Mouse (Mus musculus) forebrain, embryonic 16.5 days (tissue): Measurements from ENCODE around the gene Gins2. TPM values are rescaled to one million over a fixed set of nuclear protein-coding genes. Genes with fewer than 3 reads are reported as not detected.

Experiments
- ATAC-seq: fragments of 200-750 bp; cut with Nextera tagmentation; 2 replicates; pipeline ENCODE4 v1.8.0; 2017; ENCODE audit warnings: mild to moderate bottlenecking, moderate library complexity
- H3K27ac ChIP-seq: fragments of 300-500 bp; sonication (generic); 2 replicates; pipeline ENCODE4 v1.5.1; 2014; ENCODE audit warnings: low read length, control low read depth
- H3K27me3 ChIP-seq: fragments of 300-500 bp; sonication (generic); replicated peaks from 2 replicates; pipeline ENCODE4 v1.6.1; 2014; ENCODE audit warnings: low read length; ENCODE audit not compliant: control insufficient read depth, insufficient read depth
- H3K36me3 ChIP-seq: fragments of 300-500 bp; sonication (generic); 2 replicates; pipeline ENCODE4 v1.6.1; 2014; ENCODE audit not compliant: control insufficient read depth, insufficient read depth
- H3K4me1 ChIP-seq: fragments of 300-500 bp; sonication (generic); replicated peaks from 2 replicates; pipeline ENCODE4 v1.6.1; 2014; ENCODE audit warnings: low read length; ENCODE audit not compliant: control insufficient read depth, insufficient read depth
- H3K4me2 ChIP-seq: fragments of 300-500 bp; sonication (generic); 2 replicates; pipeline ENCODE4 v1.6.1; 2014; ENCODE audit warnings: mild to moderate bottlenecking, low read length, control low read depth
- H3K4me3 ChIP-seq: fragments of 300-500 bp; sonication (generic); replicated peaks from 2 replicates; pipeline ENCODE4 v1.5.1; 2014; ENCODE audit warnings: mild to moderate bottlenecking, low read length, control low read depth
- H3K9ac ChIP-seq: fragments of 300-500 bp; sonication (generic); replicated peaks from 2 replicates; pipeline ENCODE4 v1.6.1; 2014; ENCODE audit warnings: low read depth, low read length, control low read depth
- H3K9me3 ChIP-seq: fragments of 300-500 bp; sonication (generic); 2 replicates; pipeline ENCODE4 v1.6.1; 2016; ENCODE audit warnings: low read length; ENCODE audit not compliant: control insufficient read depth
- WGBS: fragments of 180-500 bp; shearing (Covaris S2); extraction: QIAGEN DNeasy Blood & Tissue Kit; methylation state at CpG from one replicate; pipeline ENCODE4 v1.1.7; 2014; 5-methylcytosine and 5-hydroxymethylcytosine counted together
- polyA plus RNA-seq: library from polyadenylated mRNA; unstranded; fragments of >200 nt; fragmentation: Nextera tagmentation; extraction: Ambion mirVana; gene quantifications from 2 replicates; pipeline ENCODE4 v1.2.1, GENCODE M21; 2015

The Gins2 gene
- polyA plus RNA-seq, 1 experiment from 2014 or later: 23.1 TPM

- H3K9ac ChIP-seq: peak overlapping the region; percentile 95
- H3K4me2 ChIP-seq: peak overlapping the region; percentile 99
- H3K27me3 ChIP-seq: no peaks in the 10 kb centered on the region
- peaks cover 82% of the 10 kb centered on the region for H3K4me1 ChIP-seq
- no peaks in the 10 kb centered on the region for H3K36me3 ChIP-seq
- peak overlapping the region; percentile 100 for H3K27ac ChIP-seq
- ATAC-seq: 0 out of 2 replicates have a peak, but pooled peaks have one; percentile 13
- no peaks in the 10 kb centered on the region for H3K9me3 ChIP-seq
- peak overlapping the region; percentile 64 for H3K4me3 ChIP-seq
- 0% methylated on average over 74 of the region's 79 CpGs for WGBS
Measured at GRCm38 (mm10) chr8:120537207-120537817, 51.8 kb downstream of the Gins2 start.

- H3K4me1 ChIP-seq: peaks cover 85% of the 10 kb centered on the region
- H3K27ac ChIP-seq: peak overlapping the region; percentile 100
- WGBS: under 1% methylated on average over 61 of the region's 61 CpGs
- no peaks in the 10 kb centered on the region for H3K9me3 ChIP-seq
- H3K9ac ChIP-seq: peak overlapping the region; percentile 95
- H3K4me3 ChIP-seq: peak overlapping the region; percentile 64
- H3K4me2 ChIP-seq: peak overlapping the region; percentile 99
- peak; percentile 17 for ATAC-seq
- H3K27me3 ChIP-seq: no peaks in the 10 kb centered on the region
- H3K36me3 ChIP-seq: no peaks in the 10 kb centered on the region
Measured at GRCm38 (mm10) chr8:120536306-120537206, 52.5 kb downstream of the Gins2 start.

- Histone ChIP-seq H3K4me2 (peak overlapping the region; percentile 99), H3K9ac (peak overlapping the region; percentile 95), H3K27ac (peak overlapping the region; percentile 100), H3K9me3 (no peaks in the 10 kb centered on the region), H3K4me3 (peak overlapping the region; percentile 64), H3K4me1 (peaks cover 87% of the 10 kb centered on the region), H3K27me3 (no peaks in the 10 kb centered on the region), H3K36me3 (no peaks in the 10 kb centered on the region)
- ATAC-seq: peak; percentile 6
- WGBS: under 1% methylated on average over 74 of the region's 79 CpGs
Measured at GRCm38 (mm10) chr8:120535452-120536305, 53.4 kb downstream of the Gins2 start.

- Histone ChIP-seq H3K4me2 (peak overlapping the region; percentile 99), H3K9me3 (no peaks in the 10 kb centered on the region), H3K9ac (peak overlapping the region; percentile 32; the same call in 1 of the 2 replicates), H3K4me1 (peaks cover 78% of the 10 kb centered on the region), H3K36me3 (no peaks in the 10 kb centered on the region), H3K27ac (peak overlapping the region; percentile 100), H3K4me3 (no peak overlapping the region; the same call in 1 of the 2 replicates), H3K27me3 (no peaks in the 10 kb centered on the region)
- WGBS: 7% methylated on average over 14 of the region's 14 CpGs
- ATAC-seq: peak; percentile 41
Measured at GRCm38 (mm10) chr8:120534504-120535368, 54.4 kb downstream of the Gins2 start.

- peak overlapping the region; percentile 100 for H3K27ac ChIP-seq
- no peak overlapping the region for H3K4me3 ChIP-seq
- no peak overlapping the region; the same call in 1 of the 2 replicates for H3K4me2 ChIP-seq
- peaks cover 74% of the 10 kb centered on the region for H3K4me1 ChIP-seq
- WGBS: 49% methylated on average over 8 of the region's 8 CpGs
- H3K36me3 ChIP-seq: no peaks in the 10 kb centered on the region
- no peaks in the 10 kb centered on the region for H3K9me3 ChIP-seq
- no peak overlapping the region for H3K9ac ChIP-seq
- no peaks in the 10 kb centered on the region for H3K27me3 ChIP-seq
- no peak for ATAC-seq
Measured at GRCm38 (mm10) chr8:120534080-120534479, 55.0 kb downstream of the Gins2 start.

GRCm38 (mm10) chr8:120533380-120533779, 55.7 kb downstream of the Gins2 start:
- no peak for ATAC-seq
- 9% methylated on average over 3 of the region's 3 CpGs for WGBS
- Histone ChIP-seq H3K4me1 (peaks cover 73% of the 10 kb centered on the region), H3K4me3 (no peak overlapping the region), H3K9ac (peak overlapping the region; percentile 35), H3K9me3 (no peaks in the 10 kb centered on the region), H3K4me2 (peak overlapping the region; percentile 41), H3K27ac (peak overlapping the region; percentile 100), H3K27me3 (no peaks in the 10 kb centered on the region), H3K36me3 (no peaks in the 10 kb centered on the region)

GRCm38 (mm10) chr8:120532517-120533215, 56.4 kb downstream of the Gins2 start:
- peaks cover 75% of the 10 kb centered on the region for H3K4me1 ChIP-seq
- WGBS: 2% methylated on average over 29 of the region's 29 CpGs
- H3K27ac ChIP-seq: peak overlapping the region; percentile 93
- H3K4me3 ChIP-seq: no peak overlapping the region
- no peaks in the 10 kb centered on the region for H3K9me3 ChIP-seq
- peak; percentile 58 for ATAC-seq
- peak overlapping the region; percentile 41 for H3K4me2 ChIP-seq
- peak overlapping the region; percentile 35 for H3K9ac ChIP-seq
- H3K36me3 ChIP-seq: no peaks in the 10 kb centered on the region
- no peaks in the 10 kb centered on the region for H3K27me3 ChIP-seq
